Mouse (Mus musculus): Measurements from ENCODE around the gene Rbfox3.

Rbfox3 gene

DNA sequence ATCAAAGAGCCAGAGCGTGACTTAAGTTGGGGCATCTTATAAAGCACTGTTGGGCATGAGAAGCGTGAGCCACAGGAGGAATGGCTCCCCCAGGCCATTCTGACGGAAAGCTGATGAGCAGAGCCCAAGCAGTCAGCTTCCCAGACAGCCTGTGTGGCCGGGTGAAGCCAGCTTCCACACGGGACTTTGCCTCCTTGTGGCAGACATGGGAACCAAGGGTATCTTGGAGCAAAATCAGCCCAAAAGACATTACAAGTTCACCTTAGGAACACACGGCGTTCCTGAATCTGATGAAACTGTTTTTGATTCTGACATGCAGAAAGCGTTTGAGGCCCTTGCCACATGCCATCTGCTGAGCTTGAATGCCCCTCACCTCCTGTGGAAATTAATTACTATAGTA is 303.5 kb downstream of the Rbfox3 start:
- DNase-seq (ENCODE audit: low read depth, low spot score), result no peak

DNA sequence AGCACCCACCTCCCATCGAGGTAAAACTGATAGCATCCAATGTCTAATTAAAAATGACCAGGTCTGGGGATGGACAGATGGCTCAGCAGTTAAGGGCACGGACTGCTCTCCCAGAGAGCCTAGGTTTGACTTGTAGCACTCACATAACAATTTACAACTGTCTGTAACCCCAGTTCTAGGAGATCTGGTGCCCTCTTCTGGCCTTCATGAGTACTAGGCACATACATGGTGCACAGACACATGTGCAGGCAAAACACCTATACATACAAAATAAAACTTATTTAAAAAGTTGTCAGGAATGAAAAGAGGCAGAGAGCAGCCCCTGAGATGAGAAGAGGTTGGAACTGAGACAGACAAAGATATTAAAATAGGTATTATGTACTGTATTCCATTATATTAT is 305.8 kb downstream of the Rbfox3 start:
- DNase-seq (ENCODE audit: low read depth, low spot score), result no peak

DNA sequence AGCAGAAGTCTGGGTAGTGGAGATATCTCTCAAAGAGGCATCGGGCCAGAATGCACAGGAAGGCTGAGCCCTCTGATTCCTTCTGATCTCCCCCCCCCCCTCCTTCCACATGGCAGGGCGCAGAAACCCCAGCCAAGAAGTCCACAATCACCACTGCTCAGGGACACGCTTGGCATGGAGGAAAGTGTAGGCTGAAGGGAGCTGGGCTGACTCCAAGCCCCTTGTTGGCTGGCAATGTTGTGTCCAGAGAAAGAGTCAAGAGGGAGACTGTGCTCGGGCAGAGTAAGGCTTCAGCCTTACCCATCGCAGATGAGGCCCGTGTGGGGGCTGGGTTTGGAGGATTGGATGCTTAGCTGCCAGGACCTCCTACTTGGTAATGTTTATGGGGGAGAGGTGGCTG is 307.2 kb downstream of the Rbfox3 start:
- no peak for DNase-seq (ENCODE audit: low read depth, low spot score)

DNA sequence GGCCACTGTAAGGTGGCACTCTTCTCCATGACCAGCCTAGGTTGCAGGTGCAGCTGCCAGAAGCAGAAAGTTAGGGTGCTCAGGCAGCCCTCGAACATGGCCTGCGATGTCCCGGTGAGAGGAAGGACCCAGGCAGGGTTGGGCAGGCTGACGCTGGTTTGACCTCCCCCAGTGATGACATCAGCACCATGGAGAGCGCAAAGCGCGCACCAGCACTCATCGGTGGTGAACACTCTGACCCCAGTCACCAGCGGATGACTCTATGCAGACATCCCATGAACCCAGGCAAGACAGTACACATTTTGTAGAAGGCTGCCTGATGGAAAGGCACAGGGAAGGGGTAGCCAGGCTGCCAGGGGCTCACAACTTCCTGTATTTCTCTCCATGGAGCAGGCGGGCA is 308.3 kb downstream of the Rbfox3 start:
- DNase-seq (ENCODE audit: low read depth, low spot score), result peak; percentile 32

DNA sequence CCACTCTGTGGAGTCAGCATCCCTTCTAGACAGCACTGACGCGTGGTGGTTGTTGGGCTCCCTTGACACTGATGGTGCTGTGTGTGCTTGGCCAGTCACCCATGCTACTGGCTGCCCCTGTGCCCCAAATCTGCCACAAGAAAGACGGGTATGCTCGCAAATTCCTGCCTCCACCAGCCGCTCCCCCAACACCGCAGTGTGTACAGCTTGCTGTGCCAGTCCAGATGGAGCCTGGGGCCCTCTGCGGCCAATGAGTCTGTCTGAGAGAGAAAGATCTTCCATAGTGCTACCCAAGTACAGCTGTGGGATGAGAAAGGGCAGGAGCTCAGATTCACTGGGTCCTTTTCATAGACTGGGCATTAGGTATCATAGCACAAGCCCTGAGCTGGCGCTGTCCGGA is 309.9 kb downstream of the Rbfox3 start:
- no peak for DNase-seq (ENCODE audit: low read depth, low spot score)

DNA sequence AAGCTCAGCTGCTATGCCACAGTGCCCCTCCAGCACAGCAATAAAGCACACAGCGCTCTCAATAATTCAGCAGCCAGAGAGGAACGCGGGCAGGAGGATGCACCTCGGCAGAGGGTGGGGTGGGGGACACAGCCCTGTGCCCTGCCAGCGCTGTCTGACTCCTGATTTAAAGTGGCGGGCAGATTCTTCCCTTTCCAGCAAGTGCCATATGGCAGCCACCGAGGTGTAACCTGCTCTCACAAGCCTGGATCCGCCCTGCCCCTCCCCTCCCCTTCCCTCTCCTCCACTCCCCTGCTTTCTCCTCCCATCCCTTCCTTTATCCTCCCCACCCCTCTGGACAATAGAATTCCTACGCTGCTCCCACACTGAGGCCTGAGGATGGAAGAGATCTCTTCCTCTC is 311.2 kb downstream of the Rbfox3 start:
- DNase-seq (ENCODE audit: low read depth, low spot score), result no peak

DNA sequence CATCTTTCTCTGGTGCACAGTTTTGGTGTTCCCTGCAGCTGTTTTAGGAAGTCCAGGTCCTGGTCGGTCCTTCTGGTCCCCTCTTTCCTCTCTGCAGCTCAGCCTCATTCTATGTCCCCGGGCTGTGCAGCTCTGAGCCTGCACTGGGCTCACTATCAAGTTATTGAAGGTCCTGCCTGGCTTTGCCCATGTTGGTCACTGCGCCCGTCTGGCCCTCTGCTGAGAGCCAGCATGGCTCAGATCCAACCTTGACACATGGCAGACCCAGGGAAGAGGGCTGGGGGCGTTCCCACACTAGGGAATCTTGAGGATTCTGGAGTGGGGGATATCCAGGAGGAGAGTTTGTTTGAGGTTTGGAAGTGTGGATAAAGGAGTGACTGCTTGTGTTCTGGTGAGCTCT is 312.7 kb downstream of the Rbfox3 start:
- no peak for DNase-seq (ENCODE audit: low read depth, low spot score)

DNA sequence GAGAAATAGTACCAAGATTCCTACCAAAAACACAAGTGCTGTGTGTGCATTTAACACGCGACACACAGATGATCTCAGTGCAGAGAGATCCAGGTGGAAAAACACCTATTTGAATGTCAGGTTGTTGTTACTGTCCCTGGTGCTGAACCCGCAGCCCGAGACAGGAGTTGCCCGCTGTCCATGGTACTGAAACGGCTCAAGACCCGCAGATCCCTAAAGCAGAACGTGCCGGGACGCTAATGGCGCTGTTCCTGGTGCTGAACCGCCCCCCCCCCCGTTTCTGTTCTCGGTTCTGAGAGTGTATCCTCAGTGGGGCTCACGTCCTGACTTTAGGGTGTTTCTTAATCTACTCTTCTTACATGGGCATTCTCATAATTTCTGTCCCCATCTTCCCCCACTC is 326.6 kb downstream of the Rbfox3 start:
- DNase-seq (ENCODE audit: low read depth, low spot score), result peak; percentile 79

DNA sequence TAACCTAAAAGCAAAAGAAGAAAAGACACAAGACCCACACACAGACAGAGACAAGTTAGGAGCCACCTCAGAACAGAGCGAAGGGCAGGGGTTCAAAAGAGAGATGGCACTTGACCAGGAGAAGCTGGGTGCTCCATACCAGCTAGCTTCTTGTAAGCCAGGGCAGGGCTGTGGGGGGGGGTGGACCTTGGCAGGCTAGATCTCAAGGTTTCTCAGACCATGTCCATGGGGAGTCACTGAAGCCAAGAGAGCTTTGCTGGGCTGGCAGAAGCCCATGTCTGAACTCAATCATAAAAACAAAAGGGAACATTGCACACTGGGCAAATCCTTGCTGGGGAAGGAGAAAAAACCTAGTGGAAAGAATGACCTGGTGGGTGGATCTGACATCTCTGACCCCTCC is 327.4 kb downstream of the Rbfox3 start:
- DNase-seq (ENCODE audit: low read depth, low spot score), result no peak

DNA sequence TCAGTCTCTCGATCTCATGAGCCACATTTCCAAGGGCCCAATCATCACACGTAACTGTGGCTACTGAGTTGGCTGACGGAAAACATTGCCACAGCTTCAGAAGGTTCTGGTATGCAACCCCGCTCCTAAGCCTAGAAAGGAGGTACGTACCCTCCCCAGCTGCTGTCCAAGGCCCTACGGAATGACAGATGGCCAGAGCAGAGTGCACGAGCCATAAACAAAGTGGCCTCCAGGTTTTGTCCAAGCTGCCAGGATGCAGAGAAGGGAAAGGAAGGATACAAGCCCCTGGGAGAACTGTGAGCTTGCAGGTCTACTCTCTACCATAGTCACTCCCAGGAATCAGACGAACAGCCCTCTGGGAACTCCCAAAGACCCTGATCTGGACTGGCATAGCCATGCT is 327.8 kb downstream of the Rbfox3 start:
- DNase-seq (ENCODE audit: low read depth, low spot score), result no peak

DNA sequence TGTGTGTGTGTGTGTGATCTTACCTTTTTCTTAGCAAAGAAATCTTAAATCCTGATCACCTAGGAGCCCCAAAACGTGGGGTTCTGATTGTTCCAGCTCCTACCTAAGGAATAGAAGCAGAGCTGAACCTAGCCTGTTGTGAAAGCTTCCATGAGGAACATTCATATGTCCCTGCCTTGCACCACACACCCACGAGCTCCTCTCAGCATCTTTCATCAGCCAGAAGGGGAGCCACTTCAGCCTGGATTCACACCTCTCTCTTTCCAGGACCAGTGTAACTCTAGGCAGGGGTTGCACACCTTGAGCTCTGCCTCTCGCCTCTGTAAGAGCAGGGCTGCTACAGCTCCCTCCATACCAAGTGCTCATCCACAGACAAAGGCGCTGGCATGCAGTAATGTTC is 330.4 kb downstream of the Rbfox3 start:
- no peak for DNase-seq (ENCODE audit: low read depth, low spot score)

DNA sequence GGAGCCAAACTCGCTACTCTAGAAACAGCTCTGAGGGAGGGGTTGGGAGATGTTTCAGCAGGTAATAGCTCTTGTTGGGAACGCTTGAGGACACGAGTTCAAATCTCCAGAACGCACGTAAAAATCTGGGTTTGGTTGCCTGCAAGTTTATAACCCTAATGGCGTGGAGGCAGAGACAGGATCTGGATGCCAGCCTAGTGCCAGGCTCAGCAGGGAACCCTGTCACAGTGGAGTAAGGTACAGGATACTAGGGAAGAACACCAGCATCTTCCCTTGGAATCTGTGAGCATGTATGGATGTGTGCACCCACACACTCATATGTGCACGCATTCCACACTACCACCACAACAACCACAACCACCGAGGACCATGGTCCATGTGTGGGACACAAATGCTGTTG is 331.8 kb downstream of the Rbfox3 start:
- no peak for DNase-seq (ENCODE audit: low read depth, low spot score)

DNA sequence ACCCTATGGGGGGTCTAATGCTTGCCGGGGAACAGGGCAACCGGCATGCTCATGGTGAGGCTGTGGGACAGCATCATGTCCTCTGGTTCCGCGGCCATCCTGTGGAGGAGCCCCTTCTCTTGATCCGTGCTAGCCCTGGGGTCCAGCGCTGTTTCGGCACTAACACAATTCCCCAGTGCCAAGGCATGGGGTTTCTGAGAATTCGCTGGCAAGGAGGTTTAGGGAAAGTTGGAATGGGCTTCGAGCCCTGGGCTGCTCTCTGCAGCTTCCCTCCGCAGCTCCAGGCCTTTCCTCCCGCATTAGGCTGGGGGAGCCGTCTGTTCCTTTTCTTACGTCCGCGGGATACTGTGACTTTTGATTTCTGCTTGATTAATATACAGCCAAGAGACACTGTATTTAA is 334.1 kb downstream of the Rbfox3 start:
- no peak for DNase-seq (ENCODE audit: low read depth, low spot score)

DNA sequence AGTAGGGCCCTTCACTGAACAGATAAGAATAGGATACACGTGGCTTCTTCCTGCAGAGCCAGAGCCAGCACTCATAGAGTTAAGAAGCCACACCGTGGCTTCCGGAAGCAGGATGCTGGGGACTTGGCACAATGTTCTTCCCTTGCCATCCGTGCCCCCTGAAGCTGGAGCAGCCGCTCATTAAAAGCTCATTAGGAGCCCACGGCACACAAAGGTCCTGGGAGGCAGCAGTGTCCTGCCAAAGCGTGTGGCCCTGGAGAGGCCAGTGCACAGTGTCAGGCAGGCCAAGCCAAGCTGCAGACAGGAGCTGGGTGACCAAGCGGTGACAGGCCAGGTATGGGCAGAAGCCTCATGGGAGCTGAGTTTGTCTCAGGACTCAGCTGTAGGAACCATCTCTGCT is 334.8 kb downstream of the Rbfox3 start:
- no peak for DNase-seq (ENCODE audit: low read depth, low spot score)

DNA sequence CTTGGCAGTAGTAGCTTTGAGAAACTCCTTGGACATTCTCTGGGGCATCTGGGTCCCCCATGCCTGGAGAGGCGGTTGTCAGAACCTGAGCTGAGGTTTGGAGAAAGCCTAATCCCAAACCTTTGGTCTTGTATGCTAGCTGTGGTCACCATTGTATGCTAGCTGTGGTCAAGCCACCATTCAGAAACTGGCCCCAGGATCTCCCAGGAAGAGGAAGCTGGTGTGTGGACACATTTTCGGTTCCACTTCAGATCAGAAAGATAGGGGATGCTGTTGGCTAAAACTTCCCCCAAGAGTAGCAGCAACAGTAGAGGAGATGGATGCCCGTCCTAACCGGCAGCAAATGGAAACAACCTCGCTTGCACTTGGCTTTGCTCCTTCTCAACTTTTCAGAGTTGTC is 337.0 kb downstream of the Rbfox3 start:
- no peak for DNase-seq (ENCODE audit: low read depth, low spot score)

DNA sequence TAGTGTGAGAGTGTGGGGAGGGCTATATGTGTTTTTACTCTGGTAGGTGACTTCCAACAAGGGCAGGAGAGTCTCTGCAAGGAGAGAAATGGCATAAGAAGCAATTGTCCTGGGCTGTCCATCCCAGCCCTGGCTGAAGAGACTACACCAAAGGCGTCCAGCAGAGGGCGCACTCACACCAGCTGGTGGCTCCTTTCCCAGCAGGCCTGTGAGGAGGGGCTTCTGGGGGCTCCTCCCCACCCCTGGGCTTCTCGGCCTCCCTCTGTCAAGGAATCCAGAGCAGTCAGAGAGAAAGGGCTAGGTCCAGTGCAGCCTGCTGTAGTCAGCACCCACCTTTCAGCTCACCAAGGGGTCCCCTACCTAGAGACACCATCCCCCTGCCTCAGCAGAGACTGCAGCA is 337.8 kb downstream of the Rbfox3 start:
- DNase-seq (ENCODE audit: low read depth, low spot score), result peak; percentile 51

DNA sequence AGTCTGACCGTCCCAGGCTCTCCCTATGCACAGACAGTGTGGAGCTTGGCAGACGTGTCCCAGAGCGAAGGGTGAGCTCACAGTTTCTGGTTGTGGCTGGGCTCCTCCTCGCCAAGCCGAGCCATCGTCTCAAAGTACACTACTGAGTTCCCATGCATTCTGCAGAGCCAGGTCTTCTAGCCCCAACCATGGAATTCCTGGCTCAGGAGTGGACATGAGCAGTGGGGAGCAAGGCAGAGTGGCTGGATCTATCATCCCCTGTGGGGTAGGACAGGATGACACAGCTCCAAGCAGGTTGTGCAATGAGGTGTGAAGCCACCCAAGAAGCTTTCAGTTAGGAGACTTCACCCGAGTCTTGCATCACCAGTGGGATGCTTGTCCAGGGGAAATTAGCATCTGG is 338.4 kb downstream of the Rbfox3 start:
- no peak for DNase-seq (ENCODE audit: low read depth, low spot score)

DNA sequence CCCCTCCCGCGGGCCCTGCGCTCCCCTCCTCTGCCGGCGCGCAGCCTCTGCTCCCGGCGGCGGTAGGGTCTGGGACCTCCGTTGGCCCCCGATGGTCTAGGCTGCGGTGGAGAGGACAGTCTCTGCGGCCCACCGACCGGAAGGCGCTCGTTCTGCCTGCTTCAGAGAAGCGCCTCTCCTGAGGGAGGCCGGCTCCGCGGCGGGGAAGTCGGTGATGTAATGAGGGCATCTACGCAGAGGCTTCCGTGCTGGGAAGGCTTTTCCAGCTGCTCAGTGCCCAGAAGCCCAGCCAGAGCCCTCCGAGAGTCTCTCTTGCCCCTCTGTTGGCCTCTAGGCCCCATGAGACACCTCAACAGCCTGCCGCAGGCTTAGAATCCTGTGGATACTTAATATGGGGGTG is 341.2 kb downstream of the Rbfox3 start:
- DNase-seq (ENCODE audit: low read depth, low spot score), result no peak

DNA sequence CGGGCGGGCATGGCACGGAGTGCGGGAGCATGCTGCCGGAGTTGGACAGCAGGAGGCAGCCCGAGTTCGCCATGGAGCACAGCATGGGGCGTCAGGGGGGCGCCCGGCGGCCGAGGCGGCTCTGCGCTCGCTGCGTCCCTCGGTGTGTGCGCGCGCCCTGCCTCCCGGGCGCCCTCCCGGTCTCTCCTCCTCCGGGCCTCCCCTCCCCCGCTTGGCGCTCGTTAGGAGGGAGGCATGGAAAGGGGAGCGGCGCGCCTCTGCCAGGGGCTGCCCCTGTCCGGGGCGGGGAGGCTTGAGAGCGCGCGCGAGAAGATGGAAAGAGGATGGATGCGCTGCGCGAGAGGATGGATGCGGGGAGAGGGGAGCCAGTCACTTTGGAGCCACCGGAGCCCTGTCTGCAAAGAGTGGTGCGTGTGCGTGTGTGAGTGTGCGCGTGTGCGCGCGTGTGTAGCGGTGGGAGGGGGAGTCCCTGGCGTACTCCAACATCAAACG is 341.8 kb downstream of the Rbfox3 start:
- no peak for DNase-seq (ENCODE audit: low read depth, low spot score)

DNA sequence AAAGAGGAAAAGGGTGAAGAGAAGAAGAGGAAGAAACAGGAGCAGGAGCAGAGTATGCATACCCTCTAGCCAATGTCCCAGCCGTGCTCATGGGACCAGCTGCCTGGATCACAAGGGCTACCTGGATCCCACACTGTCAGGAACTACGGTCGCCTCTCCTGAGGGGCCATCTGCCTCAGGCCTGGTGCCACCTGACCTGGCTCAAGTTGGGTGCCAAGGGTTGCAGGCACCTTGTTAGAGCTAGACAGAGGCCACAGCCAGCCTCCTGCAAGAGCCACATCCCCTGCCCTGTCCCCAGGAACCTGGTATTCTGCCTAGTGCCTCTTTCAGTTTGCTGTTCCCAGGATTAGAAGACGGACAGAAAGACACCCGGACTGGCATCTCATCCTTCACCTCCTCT is 347.5 kb downstream of the Rbfox3 start:
- DNase-seq (ENCODE audit: low read depth, low spot score), result no peak

DNA sequence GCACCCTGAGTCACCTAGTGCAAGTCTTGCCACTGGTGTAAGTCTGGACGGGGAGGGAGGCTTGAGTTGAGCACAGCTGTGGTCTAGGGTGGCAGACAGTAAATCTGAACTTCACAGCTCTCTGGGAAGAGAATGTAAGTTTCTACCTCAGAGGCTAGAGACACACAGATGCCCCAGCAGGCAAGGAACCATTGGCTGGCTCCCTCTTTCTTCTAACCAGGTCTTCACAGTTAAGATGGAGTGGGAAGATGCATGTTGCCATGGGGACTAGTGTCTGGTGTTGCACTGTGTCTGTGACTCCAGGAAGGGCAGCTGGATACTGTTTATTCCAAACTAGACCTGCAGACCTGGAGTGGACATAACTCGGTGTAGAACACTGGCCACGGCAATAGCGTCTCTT is 348.6 kb downstream of the Rbfox3 start:
- no peak for DNase-seq (ENCODE audit: low read depth, low spot score)

DNA sequence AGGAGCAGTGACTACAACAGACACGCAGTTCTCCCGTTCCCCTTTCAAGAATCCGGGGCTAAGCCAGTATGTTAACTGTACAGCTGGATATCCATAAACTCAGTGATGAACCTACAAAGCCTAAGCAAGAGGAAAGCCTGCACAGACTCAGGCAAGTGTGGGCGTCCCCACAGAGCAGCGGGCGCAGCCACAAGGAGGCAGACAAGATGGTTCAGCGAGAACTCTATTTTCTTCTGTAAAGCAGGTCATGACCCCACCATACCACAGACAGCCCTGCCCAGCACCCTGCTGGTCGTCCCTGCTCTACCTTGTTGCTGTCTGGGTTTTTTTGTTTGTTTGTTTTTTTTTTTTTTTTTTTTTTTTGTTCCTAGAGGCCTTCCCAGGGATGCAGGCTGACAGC is 353.2 kb downstream of the Rbfox3 start:
- no peak for DNase-seq (ENCODE audit: low read depth, low spot score)

DNA sequence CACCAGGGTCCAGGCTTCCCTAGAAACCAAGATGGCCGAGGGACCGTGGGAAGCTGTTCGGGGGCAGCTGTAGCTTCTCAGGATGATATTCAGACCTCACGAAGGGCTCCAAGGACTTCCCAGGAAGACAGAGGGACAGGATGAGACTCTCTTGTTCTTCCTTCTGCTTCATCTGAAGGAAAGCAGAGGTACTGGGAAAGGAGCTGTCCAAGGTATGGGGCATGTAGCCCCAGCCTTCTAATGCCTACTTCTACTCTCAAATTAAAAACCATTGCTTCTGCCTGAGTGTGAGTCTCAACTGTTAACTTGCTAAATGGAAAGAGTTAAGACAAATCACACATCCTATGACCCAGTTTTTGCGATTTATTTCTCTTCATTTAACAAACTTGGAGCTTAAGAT is 355.8 kb downstream of the Rbfox3 start:
- no peak for DNase-seq (ENCODE audit: low read depth, low spot score)

DNA sequence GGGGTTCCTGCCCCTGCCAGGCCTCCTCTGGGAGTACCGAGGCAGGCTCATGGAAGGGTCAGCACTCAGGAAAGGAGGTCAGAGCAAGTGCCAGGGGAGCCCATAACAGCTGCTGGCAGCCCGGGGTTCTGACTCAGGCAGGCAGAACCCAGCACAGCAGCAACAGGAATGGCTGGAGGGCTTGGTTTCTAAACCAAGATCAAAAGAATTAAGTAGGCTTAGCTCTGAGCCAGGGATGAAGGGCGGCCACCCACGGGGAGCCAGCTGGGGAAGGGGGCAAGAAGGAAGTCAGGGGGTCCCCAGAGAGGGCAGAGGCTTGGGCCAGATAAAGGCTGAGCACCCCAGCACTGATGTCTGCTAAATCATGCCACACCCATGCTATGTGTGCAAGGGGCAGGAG is 356.9 kb downstream of the Rbfox3 start:
- no peak for DNase-seq (ENCODE audit: low read depth, low spot score)

DNA sequence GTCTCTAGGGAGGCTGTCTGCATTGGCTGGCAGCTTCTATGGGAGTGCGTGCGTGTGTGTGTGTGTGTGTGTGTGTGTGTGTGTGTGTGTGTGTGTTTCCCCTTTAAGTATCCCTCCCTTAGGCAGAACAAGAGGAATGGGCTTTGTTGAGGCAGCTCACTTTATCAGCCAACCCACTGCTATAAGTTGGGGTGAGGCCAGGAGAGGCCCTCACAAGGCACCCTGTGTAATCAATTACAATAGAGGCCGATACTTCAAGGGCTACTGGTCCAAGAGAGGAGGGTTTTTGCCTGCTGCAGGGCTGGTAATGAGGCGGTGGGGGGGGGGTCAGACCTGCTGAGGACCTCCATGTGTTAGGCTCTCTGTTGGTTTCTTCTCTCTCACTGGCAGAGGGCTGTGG is 357.5 kb downstream of the Rbfox3 start:
- no peak for DNase-seq (ENCODE audit: low read depth, low spot score)

Data from CD4-positive, CD25-positive, alpha-beta regulatory T cell, adult 2 months (primary cell).